ENCODE assay signal across 8 mouse cellular contexts in genomic region chr6:87914326-87915102, GRCm38 (mm10). TPM values are rescaled to one million over a fixed set of nuclear protein-coding genes. Genes with fewer than 3 reads are reported as not detected.
A peak's percentile ranks its signal among the peaks of the same experiment; 100 is the strongest.
DNase-seq lines count a peak whose midpoint lies in the region; ATAC-seq lines count a peak whose summit lies in the region.

No protein-coding gene starts in this region.

- DNase-seq in urinary bladder, postnatal 14 days (ENCODE audit: low spot score), result peak; percentile 35
- no peak for DNase-seq in urinary bladder, postnatal 4 days (ENCODE audit: low spot score in 2 of 2)
- DNase-seq in cerebellum, postnatal 25 days, result peak; percentile 68 to 71
- peak; percentile 51 for DNase-seq in gastrocnemius, postnatal 14 days
- peak; percentile 84 for DNase-seq in intestine, embryonic 14.5 days (ENCODE audit: low spot score)
- peak; percentile 61 for DNase-seq in neural tube, embryonic 11.5 days (ENCODE audit: low spot score)
- peak; percentile 44 for DNase-seq in thymus, postnatal 14 days

- H3K4me2 ChIP-seq in intestine, embryonic 14.5 days (ENCODE audit: low read length), result peak overlapping the region; percentile 70
- H3K4me2 ChIP-seq in liver, embryonic 15.5 days, result peak overlapping the region; percentile 99
- peak overlapping the region; percentile 91 for H3K4me2 ChIP-seq in neural tube, embryonic 11.5 days (ENCODE audit: low read depth)

- peak; percentile 64 for ATAC-seq in intestine, embryonic 14.5 days (replicated peaks; ENCODE audit: low FRiP score, low TSS enrichment, low read depth)
- ATAC-seq in liver, embryonic 15.5 days (ENCODE audit: insufficient read depth), result peak; percentile 49
- ATAC-seq in neural tube, embryonic 11.5 days (ENCODE audit: insufficient read depth, low FRiP score, low TSS enrichment), result peak; percentile 68

- no peaks in the 10 kb centered on the region for H3K27me3 ChIP-seq in intestine, embryonic 14.5 days (replicated peaks; ENCODE audit: control insufficient read depth, insufficient read depth, low read length)
- H3K27me3 ChIP-seq in liver, embryonic 15.5 days, result no peaks in the 10 kb centered on the region
- H3K27me3 ChIP-seq in neural tube, embryonic 11.5 days (ENCODE audit: control insufficient read depth, insufficient read depth, low read length), result no peaks in the 10 kb centered on the region

- intact Hi-C loops in gastrocnemius, postnatal 14 days (cut with DNase I; ENCODE audit: low total_unique reads), result loop anchor here (5.0 kb wide), 1 partner anchor 188 kb away; no protein-coding TSS in a partner anchor

- H3K4me3 ChIP-seq in intestine, embryonic 14.5 days (ENCODE audit: low read depth, low read length), result peak overlapping the region; percentile 55
- H3K4me3 ChIP-seq in liver, embryonic 15.5 days (replicated peaks), result peak overlapping the region; percentile 86
- peak overlapping the region; percentile 77 for H3K4me3 ChIP-seq in neural tube, embryonic 11.5 days (ENCODE audit: low read depth, low read length)

- peak overlapping the region; percentile 85 for H3K27ac ChIP-seq in intestine, embryonic 14.5 days (ENCODE audit: low read depth)
- peak overlapping the region; percentile 77 for H3K27ac ChIP-seq in liver, embryonic 15.5 days (replicated peaks)
- H3K27ac ChIP-seq in neural tube, embryonic 11.5 days (ENCODE audit: low read depth, low read length), result peak overlapping the region; percentile 21; the same call in 1 of the 2 replicates

- 3% methylated on average over 35 of the region's 35 CpGs for WGBS in intestine, embryonic 14.5 days
- 4% methylated on average over 35 of the region's 35 CpGs for WGBS in liver, embryonic 15.5 days (ENCODE audit: insufficient replicate concordance)
- WGBS in neural tube, embryonic 11.5 days, result 4% methylated on average over 35 of the region's 35 CpGs

- H3K36me3 ChIP-seq in intestine, embryonic 14.5 days (ENCODE audit: control insufficient read depth, insufficient read depth, low read length), result peaks cover 72% of the 10 kb centered on the region
- peaks cover 65% of the 10 kb centered on the region for H3K36me3 ChIP-seq in liver, embryonic 15.5 days (replicated peaks)
- H3K36me3 ChIP-seq in neural tube, embryonic 11.5 days (ENCODE audit: control insufficient read depth, insufficient read depth, low read length), result peaks cover 7% of the 10 kb centered on the region; the same call in 1 of the 2 replicates

- no peaks in the 10 kb centered on the region for H3K9me3 ChIP-seq in intestine, embryonic 14.5 days (ENCODE audit: control insufficient read depth, low read length)
- H3K9me3 ChIP-seq in liver, embryonic 15.5 days (replicated peaks), result no peaks in the 10 kb centered on the region
- no peaks in the 10 kb centered on the region for H3K9me3 ChIP-seq in neural tube, embryonic 11.5 days (ENCODE audit: control insufficient read depth, low read length)

- peak overlapping the region; percentile 68 for H3K9ac ChIP-seq in intestine, embryonic 14.5 days (ENCODE audit: low read length)
- peak overlapping the region; percentile 87 for H3K9ac ChIP-seq in liver, embryonic 15.5 days
- peak overlapping the region; percentile 82 for H3K9ac ChIP-seq in neural tube, embryonic 11.5 days (ENCODE audit: low read length)

- H3K4me1 ChIP-seq in intestine, embryonic 14.5 days (replicated peaks; ENCODE audit: control insufficient read depth, insufficient read depth, low read length), result peaks cover 10% of the 10 kb centered on the region
- H3K4me1 ChIP-seq in liver, embryonic 15.5 days (replicated peaks), result peaks cover 26% of the 10 kb centered on the region
- H3K4me1 ChIP-seq in neural tube, embryonic 11.5 days (ENCODE audit: control insufficient read depth, insufficient read depth, low read length), result peaks cover 7% of the 10 kb centered on the region; the same call in 1 of the 2 replicates

RNA-seq across cellular contexts. Expression of gene Hmces, which starts 0.8 kb away (rescaled TPM):
- total RNA-seq in gastrocnemius, postnatal 14 days (2021), result 1 to 10 TPM; 7.3 to 7.7 TPM
- polyA plus RNA-seq in intestine, embryonic 14.5 days (2014; fragmentation: Nextera tagmentation; extraction: Ambion mirVana), result 45.1 and 46.1 TPM in 2 replicates
- 18.9 and 19.2 TPM in 2 replicates for polyA plus RNA-seq in liver, embryonic 15.5 days (2015; fragmentation: Nextera tagmentation; extraction: Ambion mirVana)
- 44.7 and 49.0 TPM in 2 replicates for polyA plus RNA-seq in neural tube, embryonic 11.5 days (2014; fragmentation: Nextera tagmentation; extraction: Ambion mirVana)

RNA-seq across cellular contexts. Expression of gene Copg1, which starts 26.9 kb away (rescaled TPM):
- total RNA-seq in gastrocnemius, postnatal 14 days (2021), result 10 to 100 TPM; 39.1 to 44.7 TPM
- 170 and 172 TPM in 2 replicates for polyA plus RNA-seq in intestine, embryonic 14.5 days (2014; fragmentation: Nextera tagmentation; extraction: Ambion mirVana)
- 56.2 and 61.2 TPM in 2 replicates for polyA plus RNA-seq in liver, embryonic 15.5 days (2015; fragmentation: Nextera tagmentation; extraction: Ambion mirVana)
- polyA plus RNA-seq in neural tube, embryonic 11.5 days (2014; fragmentation: Nextera tagmentation; extraction: Ambion mirVana), result 156 and 169 TPM in 2 replicates

Comparison
In these comparisons a context has a peak if more than half of its experiments do, and no peak if none do; other contexts are left out.
1. DNase-seq: peak in urinary bladder, postnatal 14 days (single experiment), cerebellum, postnatal 25 days (2 of 2), gastrocnemius, postnatal 14 days (single experiment), intestine, embryonic 14.5 days (single experiment), neural tube, embryonic 11.5 days (single experiment) and thymus, postnatal 14 days (single experiment); none in urinary bladder, postnatal 4 days (0 of 2).
2. H3K27ac ChIP-seq: peak in every context shown above with its lines; median percentile 85 in intestine, embryonic 14.5 days; 77 in liver, embryonic 15.5 days; 21 in neural tube, embryonic 11.5 days.
3. Peak in every context shown above with its lines, with median percentiles within 50 percentile points of each other: ATAC-seq, H3K4me2 ChIP-seq, H3K4me3 ChIP-seq and H3K9ac ChIP-seq.